Mouse (Mus musculus) embryonic fibroblast, embryonic 13.5 days (primary cell): Measurements from ENCODE around the gene Rnaseh2b.

Experiments used
- CTCF ChIP-seq: IDR thresholded peaks from 2 replicates; pipeline ENCODE4 v1.5.1; 2011; ENCODE audit warnings: mild to moderate bottlenecking, control low read depth, low read length, moderate library complexity, borderline replicate concordance; ENCODE audit not compliant: insufficient read depth
- POLR2A ChIP-seq: IDR thresholded peaks from 2 replicates; pipeline ENCODE4 v1.6.1; 2011; ENCODE audit warnings: low read depth, mild to moderate bottlenecking, control low read depth, low read length, moderate library complexity

GRCm38 (mm10) chr14:62349786-62350185 is 57.4 kb downstream of the Rnaseh2b start:
- TF ChIP-seq CTCF (no peak), POLR2A (no peak)
